Mouse (Mus musculus): Measurements from ENCODE around the gene Nol3.
A peak's percentile ranks its signal among the peaks of the same experiment; 100 is the strongest.

Nol3 gene

DNA sequence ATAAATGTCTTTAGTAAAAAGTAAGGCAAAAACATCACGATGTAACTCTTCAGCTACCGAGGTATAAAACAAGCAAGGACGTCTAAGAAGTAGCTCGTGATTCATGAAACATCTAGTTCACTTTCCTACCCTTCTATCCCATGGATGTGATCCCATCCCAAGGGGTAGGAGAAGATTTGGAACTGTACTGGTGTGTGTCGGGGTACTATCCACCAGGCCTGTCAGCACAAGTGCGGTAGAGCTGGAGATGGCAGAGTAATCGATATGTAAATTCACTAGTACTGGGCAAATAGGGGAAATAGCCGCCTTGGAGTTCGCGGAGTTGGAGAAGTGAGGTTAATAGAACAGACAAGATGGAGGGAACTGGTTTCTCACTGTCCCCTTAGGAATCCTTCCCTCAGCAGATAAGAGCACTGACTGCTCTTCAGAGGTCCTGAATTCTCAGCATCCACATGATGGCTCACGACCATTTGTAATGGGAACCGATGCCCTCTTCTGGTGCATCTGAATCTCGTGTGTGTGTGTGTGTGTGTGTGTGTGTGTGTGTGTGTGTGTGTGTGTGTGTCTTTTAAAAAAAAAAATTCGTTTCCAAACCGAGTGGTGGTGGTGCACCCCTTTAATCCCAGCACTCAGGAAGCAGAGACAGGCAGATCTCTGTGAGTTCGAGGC is 12.6 kb upstream of the Nol3 start:
- no peak for DNase-seq

DNA sequence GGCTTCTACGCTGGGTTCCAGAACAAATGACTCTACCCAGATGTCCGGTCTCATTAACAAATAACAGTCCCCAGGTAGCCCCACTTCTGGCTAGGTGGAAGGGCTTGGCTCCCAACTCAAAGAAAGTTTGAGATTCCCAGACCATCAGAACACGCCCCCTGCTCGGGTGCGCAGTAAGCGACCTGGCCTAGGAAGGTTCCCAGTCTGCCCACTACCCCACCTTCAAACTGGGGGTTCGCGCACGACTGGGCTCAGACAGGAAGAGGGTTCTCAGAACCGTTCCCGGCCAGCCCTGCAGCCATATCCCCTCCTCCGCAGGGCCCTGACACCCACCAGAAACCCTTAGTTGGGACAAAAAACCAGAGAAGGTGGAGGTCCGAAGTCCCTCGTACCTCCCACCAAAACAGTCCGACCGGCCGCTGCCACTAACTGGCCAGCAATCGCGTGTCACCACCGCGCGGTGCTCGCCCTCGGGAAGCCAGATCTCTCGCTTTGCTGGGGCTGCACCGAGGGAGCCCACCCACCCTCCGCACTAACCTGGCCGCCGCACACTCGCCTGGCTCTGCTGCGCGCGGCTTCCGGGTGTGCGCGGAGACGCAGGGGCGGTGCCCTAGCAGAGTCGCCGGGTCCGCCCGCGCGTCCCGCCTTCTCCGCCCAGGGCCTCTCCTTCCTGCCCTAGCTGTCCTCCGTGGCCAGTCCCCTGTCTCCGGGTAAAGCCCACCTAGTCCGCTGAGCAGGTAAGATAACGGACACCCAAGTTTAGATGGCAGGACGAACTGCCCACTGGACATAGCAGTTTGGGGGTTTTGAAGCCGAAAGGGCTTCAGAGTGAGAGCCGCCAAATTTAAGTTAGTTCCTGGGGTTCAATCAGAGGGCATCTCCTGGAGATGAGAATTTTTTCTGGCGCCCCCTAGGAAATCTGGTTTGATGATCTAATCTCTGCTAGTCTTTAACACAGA is 11.6 kb upstream of the Nol3 start, which contains the start of the genes Tradd and Fbxl8:
Gene Tradd, minus strand, starts transcription at position 586 of the 959 bp plus-strand sequence.
Gene Fbxl8, plus strand, starts transcription at position 625 of the 959 bp plus-strand sequence.
- DNase-seq, result peak; percentile 49 to 59

DNA sequence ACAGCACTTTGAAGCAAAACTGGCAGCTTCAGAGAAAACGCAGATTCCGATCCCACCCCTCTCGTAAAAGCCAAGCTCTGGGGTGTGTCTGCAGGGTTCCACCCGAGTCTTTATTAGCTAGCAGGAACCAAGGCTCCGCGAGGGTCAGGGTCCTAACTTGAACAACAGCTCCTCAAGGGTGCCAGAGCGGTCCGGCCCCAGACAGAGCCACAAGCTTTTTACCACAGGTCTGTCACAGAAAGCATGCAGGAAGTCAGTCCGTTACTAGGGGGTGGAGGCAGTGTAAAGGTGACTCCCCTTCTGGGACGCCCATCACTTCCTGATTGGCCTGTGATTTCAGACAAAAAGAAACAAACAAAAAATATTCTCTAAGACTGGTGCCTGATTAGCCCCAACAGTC is 10.8 kb upstream of the Nol3 start:
- no peak for DNase-seq

DNA sequence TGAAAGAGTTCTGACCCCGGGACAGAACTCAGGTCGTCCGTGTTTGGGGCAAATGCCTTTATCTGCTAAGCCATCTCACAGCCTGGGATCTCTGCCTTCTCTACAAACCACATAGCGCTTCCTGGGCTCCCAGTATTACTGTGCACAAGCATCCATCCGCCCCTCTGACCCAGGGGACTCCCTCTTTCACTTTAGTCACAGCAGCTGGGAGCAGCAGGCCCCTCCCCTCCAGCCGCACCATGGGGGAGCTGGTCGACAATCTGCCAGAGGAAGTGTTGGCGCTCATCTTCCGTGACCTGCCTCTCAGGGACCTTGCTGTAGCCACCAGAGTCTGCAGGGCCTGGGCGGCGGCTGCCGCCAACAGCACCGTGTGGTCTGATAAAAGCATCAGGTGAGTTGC is 9.2 kb upstream of the Nol3 start:
- no peak for DNase-seq

DNA sequence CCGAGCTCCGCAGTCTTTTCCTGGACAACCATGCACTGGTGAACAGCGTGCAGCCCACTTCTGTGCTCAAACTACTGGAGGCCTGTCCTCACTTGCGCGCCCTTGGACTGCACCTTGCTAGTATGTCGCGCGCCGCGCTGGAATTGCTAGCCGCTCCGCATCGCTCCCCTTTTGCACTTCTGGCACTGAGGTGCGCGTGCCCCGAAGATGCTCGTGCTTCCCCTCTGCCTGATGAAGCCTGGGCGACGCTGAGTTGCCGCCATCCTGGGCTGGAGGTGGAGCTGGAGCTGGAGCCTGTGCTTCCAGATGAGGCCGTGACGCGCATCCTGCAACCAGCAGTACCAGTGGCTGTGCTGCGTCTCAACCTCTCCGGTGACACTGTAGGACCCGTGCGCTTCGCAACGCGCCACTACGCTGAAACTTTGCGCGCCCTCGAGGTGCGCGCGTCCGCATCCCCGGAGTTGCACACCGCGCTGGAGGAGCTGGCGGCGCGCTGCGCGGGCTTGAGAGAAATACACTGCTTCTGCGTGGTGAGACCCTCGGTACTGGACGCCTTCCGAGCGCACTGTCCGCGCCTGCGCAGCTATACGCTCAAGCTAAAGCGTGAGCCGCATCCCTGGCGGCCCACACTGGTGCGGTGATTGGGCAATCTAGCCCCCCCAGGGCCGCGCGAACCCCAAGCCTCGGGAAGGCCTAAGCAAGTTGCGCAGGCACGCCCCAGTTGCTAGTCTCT is 7.4 kb upstream of the Nol3 start:
- peak; percentile 38 to 42 for DNase-seq

DNA sequence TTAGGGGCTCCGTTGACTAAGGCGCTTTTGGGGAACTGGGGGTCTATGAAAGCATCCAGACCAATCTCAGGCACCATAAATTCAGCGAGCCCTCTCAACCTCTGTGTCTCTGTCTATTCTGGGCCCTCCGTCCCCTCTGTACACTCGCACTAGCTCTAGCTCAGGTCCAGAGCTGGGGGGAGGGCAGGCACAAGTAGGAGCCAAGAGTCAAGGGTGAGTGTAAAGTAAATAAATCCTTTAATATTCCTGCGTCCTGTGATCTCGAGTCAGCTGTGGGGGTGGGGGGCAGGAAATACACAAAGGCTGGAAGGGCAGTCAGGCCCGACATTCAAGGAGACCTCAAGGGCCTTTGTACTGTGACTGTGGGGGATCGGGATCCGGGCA is 6.9 kb upstream of the Nol3 start:
- no peak for DNase-seq

DNA sequence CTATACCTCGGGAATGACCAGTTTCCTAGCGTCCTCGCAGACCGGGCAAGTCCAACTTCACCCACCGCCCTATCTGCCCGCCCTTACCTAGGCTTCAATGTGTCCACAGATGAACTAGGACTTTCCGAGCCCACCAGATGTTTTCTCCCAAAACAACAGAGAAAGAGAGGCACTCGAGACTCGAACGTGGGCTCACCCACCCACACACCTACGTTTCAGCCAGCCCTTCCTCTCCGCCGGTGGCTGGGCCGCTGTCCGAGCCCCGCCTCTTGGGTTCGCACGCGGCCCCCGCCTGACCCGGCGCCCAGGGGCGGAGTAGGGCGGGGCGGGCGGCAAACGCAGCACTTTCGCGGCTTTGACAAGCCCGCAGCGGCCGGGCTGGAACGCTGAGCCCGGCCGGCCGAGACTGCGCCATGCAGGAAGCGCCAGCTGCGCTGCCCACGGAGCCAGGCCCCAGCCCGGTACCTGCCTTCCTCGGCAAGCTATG is 6.4 kb upstream of the Nol3 start, which contains the start of gene Hsf4:
Gene Hsf4, plus strand, starts transcription at position 341 of the 487 bp plus-strand sequence.
- no peak for DNase-seq

DNA sequence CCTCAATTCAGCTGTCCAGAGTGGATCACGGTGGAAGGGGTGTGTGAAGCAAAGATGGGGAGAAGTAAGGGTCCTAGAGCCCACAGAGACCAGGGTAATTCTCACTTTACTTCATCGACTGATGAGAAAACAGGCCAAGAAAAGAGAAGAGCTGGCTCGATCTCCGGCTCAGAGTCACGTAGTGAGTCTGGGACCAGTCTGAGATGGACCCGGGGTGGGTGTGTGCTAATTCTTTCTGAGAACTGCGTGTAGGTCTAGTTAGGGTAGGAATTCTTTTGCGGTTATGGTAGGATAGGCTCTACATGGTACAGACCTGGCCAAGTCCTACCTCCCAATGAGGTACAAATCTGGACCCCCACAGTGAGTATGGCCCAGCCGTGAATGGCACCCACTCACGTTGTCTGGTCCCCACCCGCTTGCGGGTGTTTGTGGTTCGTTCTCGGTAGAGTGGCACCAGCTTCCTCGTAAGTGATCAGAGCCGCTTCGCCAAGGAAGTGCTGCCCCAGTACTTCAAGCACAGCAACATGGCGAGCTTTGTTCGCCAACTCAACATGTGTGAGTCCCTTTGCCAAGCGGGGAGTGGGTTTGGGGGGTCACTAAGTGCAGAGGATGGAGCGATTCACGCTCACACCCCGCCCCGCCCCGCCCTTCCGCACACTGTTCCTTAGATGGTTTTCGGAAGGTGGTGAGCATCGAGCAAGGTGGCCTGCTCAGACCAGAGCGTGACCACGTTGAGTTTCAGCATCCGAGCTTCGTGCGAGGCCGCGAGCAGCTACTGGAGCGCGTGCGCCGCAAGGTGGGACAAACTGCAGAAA is 5.6 kb upstream of the Nol3 start:
- DNase-seq, result no peak

DNA sequence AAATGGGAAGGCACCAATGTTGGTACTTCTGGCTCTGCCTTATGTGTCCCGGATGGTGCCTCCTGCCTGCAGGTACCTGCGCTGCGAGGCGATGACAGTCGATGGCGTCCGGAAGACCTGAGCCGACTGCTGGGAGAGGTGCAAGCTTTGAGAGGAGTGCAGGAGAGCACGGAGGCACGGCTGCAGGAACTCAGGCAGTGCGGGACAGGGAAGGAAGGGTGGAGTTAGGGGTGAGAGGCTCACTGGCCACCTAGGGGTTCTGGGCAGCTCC is 5.1 kb upstream of the Nol3 start:
- DNase-seq, result no peak

DNA sequence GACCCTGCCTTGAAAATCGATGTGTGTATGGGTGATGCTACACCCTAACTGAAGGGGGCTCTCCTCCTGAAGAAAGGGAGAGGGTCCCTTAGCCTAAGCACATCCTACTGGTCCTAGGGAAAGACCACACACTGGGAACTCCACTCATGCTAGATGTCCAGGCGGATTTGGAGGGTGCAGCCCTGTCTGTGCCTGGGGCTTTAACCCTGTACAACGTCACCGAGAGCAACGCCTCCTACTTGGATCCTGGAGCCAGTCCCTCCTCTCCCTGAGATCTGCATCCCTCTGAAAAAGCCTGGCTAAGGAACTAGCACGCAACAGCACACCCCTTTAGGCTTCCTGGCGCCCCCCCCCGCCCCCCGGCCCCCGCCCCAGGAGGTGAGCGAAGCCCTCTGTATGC is 553 bp upstream of the Nol3 start:
- DNase-seq, result no peak

DNA sequence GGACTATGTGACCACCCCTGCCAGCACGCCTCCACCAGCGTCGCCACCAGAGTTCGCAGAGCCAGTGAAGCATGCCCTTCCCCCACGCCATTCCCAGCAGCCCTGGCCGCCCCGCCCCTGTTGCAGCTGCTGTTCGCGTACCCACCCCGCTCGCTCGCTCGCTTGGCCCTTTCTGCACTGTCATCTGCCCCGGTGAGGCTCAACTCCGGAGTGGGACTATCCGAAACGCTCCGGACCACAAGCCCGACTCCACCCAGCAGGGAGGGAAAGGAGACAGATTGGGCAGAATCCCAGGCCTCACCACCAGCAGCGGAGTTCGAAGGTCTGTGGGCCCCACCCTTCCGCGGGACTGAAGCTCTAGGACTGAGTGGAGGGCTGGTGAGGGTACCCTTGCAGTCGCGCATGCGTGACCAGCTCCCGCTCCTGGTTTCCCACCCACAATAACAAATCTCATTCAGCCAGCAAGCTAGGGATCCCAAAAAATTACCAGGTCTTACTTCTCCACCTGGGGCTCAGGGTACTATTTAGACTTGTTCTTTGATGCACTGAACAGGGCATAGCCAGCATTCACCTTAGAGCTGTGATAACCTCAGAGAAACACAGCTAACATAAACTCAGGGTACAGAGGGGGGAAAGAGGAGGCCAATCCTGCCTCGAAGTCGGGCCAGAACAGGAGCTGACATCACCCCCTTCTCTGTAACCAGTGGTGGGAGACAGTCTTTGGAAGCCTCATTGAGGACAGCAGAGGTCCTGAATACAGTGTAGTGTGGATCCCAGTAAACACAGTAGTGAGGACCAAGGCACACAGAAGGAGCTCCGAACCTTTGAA is 566 bp downstream of the Nol3 start:
- DNase-seq, result peak in 1 of 2 experiments; percentile 32

DNA sequence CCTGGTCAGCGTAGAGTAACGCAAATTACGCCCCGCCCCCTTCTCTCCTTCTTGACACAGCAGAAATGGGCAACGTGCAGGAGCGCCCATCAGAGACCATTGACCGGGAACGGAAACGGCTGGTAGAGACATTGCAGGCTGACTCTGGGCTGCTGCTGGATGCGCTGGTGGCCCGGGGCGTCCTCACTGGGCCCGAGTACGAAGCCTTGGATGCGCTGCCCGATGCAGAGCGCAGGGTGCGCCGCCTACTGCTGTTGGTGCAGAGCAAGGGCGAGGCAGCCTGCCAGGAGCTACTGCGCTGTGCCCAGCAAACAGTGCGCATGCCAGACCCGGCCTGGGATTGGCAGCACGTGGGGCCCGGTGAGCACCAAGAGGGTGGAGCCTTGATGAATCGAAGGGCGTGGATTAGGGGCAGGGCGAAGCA is 3.0 kb downstream of the Nol3 start:
- peak; percentile 90 to 95 for DNase-seq

DNA sequence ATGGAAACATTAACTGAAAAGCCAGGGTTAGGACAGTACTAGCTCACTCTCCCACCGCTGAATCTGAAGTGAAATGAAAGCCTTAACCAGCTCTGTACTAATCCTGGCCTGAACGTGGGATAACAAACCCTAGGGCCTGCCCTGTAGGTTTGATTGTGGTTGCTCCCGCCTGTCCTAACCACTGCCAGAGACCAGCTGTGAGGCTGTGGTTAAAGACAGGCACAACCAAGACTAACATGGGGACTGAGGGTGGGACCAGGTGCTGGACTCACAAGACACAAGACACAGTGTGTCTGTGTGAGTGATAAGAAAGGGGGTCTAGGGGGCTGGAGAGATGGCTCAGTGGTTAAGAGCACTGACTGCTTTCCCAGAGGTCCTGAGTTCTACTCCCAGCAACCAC is 4.6 kb downstream of the Nol3 start:
- DNase-seq, result no peak

DNA sequence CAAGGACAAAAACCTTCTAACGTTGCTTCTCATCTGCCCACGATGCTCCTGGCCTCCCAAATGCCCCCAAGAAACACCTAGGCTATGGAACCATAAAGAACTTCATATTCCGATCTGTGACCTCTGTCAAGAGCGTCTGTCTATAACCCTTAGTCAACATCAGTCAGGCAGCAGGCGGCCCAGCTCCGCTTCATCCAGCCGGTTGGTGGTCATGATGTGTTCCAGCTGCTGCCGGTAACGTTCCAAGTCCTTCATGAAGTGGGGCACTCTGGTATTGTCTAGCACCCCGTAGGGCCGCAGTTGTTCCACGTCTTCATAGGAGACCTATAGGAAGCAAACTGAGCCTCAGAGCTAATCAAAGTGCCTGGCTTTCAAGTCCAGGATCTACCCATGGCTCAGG is 5.9 kb downstream of the Nol3 start:
- DNase-seq, result no peak

DNA sequence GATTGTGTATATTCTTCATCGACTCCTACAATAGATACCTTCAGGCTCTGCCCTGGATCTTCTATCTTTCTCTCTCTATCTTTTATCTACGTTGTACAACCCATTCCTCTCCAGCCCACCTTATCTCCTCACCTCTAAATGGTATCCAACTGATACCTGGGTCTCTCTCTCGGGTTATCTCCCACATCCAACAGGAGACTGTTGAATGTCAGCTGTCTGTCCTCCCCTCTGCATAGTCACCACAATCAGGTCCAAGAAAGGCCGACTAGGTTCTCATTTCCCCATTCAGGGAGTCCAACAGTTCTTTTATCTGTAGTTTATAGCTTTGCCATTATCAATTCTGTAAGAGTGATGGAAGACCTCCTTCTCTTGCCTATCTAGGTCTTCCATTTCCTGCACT is 6.3 kb downstream of the Nol3 start:
- no peak for DNase-seq

DNA sequence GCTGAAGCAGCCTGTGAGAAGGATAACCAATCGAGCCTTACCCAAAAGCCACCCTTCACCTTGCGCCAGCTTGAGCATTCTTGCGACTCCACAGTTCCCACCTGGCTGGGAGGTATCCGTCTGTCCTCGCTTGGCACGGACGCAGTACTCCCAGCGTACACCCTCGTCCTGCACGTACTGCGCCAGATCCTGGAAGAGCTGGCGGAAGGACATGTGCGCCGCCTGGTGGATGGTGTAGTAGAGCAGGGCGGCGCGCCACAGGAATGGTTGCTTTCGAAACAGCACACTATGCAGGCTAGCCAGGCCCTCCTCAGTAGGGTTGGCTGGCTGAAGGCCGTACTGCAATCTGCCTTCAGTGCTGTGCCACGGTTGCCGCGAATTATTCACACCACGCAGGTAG is 7.1 kb downstream of the Nol3 start:
- DNase-seq, result peak; percentile 52 to 64

DNA sequence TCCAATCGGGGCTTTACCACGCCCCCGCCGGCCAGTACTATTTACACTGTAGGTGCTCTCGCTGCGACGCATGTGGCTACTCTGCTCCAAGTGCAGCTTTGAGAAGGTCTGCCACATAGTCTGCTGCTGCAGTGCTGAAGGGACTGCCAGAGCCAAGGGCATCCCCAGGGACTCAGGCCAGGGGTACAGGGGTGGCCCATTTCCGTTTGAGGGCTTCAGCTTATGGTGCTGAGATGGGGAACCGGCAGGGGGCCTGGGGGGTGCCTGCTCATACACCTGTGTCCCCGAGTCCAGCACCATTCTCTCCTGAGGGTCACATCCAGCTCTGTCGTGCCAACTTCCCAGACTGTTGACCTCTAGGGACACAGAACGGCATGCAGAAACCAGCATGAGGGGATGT is 9.6 kb downstream of the Nol3 start:
- peak in 1 of 2 experiments; percentile 22 for DNase-seq

DNA sequence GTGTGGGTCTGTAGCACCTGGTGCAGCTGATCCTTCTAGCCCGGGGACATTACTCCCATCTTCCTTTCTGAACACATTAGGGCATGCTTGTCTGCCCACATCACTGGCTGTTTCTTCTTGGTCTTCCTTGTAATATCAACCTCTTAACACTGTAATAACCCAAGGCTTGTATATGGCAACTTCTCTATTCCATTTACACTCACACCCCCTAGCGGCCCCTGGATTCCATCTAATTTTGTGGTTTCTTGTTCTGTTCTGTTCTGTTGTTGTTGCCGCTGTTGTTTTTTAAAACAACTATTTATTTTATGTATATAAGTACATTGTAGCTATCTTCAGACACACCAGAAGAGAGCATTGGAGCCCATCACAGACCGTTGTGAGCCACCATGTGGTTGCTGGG is 11.0 kb downstream of the Nol3 start:
- DNase-seq, result no peak

DNA sequence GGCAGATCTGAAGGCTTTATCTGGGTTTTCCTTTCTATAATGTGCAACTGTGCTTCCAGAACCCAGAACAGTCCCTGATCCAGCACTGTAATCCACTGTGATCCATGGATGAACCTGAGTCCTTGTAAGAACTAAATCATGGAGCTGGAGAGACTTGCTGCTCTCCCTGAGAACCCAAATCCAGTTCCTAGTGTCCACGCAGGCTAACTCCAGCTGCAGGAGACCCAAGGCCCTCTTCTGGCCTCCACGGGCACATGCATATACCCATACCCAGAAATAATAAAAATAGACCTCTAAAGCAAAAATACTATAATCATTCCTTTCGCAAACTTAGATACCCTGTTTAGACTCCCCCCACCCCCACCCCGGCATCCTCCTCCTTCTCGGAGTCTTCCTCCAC is 12.3 kb downstream of the Nol3 start:
- DNase-seq, result no peak

DNA sequence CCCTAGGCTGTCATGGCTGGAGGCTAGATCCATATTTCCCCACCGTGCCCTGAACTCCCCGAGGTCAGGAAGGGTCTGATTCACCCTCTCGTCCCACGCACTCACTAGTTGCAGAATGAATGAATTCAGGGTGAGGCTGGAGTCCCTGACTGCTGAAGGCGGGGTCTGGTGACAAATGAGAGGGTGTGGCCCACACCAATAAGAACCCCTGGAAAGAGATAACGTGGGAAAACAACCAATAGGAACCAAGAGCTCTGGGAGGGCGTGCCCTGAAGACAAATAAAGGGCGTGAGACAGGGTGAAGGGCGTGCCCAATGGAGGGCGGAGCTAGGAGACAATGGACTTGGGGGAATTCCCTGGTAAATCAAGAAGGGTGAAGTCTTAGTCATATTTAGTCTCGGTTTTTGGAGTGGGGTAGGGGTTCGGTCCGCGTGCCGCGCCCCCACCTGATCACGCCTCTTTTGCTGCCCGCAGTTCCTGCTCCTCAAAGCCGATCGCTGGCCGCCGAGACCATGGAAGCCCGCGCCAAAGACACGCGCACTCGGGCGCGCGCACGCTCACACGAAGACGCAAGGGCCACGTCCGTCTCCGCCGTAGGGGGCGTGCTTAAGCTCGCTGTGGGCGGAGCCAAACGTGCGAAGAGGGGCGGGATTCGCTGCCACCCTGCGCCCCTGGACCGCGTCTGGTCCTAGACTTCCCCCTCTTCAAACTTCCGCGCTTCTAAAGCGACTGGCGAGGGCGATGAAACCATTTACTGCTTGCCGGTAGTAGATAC is 13.2 kb downstream of the Nol3 start:
- DNase-seq, result peak; percentile 95 to 96

Measured in cerebellum, postnatal 36 days (tissue).